20 mouse cellular contexts compared by ENCODE assay signal in the genomic region with DNA sequence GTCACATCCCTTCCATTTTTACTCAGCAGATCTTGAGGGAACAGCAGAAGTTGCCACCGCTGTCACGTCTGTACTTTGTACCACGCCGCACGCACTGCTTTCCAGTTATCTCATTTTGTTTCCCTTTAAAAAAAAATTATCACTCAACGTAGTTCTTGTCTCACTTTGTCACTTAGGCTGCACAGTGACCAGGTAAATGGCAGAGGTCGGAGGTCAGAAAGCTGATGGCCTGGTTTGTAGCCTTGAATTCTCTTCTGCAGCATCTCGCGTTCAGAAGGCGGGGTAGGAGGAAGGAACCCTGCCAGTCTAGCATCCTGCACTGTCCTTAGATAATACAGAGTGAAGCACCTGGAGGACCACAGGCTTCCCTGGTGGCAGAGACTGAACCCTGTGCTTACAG. TPM values are rescaled to one million over a fixed set of nuclear protein-coding genes. Genes with fewer than 3 reads are reported as not detected.
A peak's percentile ranks its signal among the peaks of the same experiment; 100 is the strongest.
DNase-seq lines count a peak whose midpoint lies in the region; ATAC-seq and TF ChIP-seq lines count a peak whose summit lies in the region.
"Had no signal": no experiment of that assay in that cellular context is flagged by ENCODE, and none has a peak within 500 bp of the region (broad histone marks: within the 10 kb centered on the region; RNA-seq: fewer than 3 reads in every experiment).

No protein-coding gene starts in this region.

- H3K36me3 ChIP-seq in heart, adult 2 months (ENCODE audit: control insufficient read depth, insufficient read depth, low read length), result peaks cover 42% of the 10 kb centered on the region
- H3K36me3 ChIP-seq in heart, embryonic 16.5 days (ENCODE audit: control insufficient read depth, insufficient read depth), result no peaks in the 10 kb centered on the region; the same call in 1 of the 2 replicates
- peaks cover 0 to 11% of the 10 kb centered on the region in 2 experiments; a peak in 2 of 4 replicates for H3K36me3 ChIP-seq in MEL (ENCODE audit: control insufficient read depth in 1 of 2, insufficient read depth in 2 of 2, low read length in 2 of 2)
- H3K36me3 ChIP-seq: forebrain, embryonic 10.5 days; G1E; midbrain, embryonic 15.5 days had no signal

- H3K4me2 ChIP-seq in heart, embryonic 16.5 days (ENCODE audit: low read depth, low read length), result no peak overlapping the region
- H3K4me2 ChIP-seq: midbrain, embryonic 15.5 days had no signal

- peaks cover 45% of the 10 kb centered on the region for H3K4me1 ChIP-seq in heart, adult 2 months (ENCODE audit: control insufficient read depth, insufficient read depth, low read length)
- H3K4me1 ChIP-seq in heart, embryonic 16.5 days (ENCODE audit: control insufficient read depth, insufficient read depth, low read length), result peaks cover 67% of the 10 kb centered on the region
- peaks cover 0 to 24% of the 10 kb centered on the region in 2 experiments; a peak in 2 of 4 replicates for H3K4me1 ChIP-seq in MEL (ENCODE audit: control insufficient read depth in 1 of 2, insufficient read depth in 2 of 2, low read length in 2 of 2)

- 71% methylated on average over 10 of the region's 10 CpGs for WGBS in heart, adult 2 months
- 67% methylated on average over 10 of the region's 10 CpGs for WGBS in heart, embryonic 16.5 days

- no peak overlapping the region for H3K4me3 ChIP-seq in heart, adult 2 months
- no peak overlapping the region for H3K4me3 ChIP-seq in heart, embryonic 16.5 days (ENCODE audit: low read length)
- H3K4me3 ChIP-seq in left cerebral cortex, adult 2 months, result no peak overlapping the region
- H3K4me3 ChIP-seq in MEL (ENCODE audit: control insufficient read depth in 1 of 2, insufficient read depth in 1 of 2, low read depth in 2 of 2, low read length in 2 of 2), result no peak overlapping the region
- H3K4me3 ChIP-seq: forebrain, embryonic 10.5 days; midbrain, embryonic 15.5 days; myocyte had no signal

- TF ChIP-seq RAD21 in MEL (IDR thresholded peaks at IDR 0.05; ENCODE audit: low read depth, low read length), result no peak

- H3K79me2 ChIP-seq in heart, adult 2 months (replicated peaks; ENCODE audit: control insufficient read depth, insufficient read depth, low read length), result no peaks in the 10 kb centered on the region
- no peaks in the 10 kb centered on the region for H3K79me2 ChIP-seq in MEL (ENCODE audit: control insufficient read depth, insufficient read depth, low read length, poor library complexity)

- no peak overlapping the region for H3K9ac ChIP-seq in heart, adult 2 months (ENCODE audit: low read depth, low read length)
- no peak overlapping the region for H3K9ac ChIP-seq in heart, embryonic 16.5 days (ENCODE audit: low read length)
- H3K9ac ChIP-seq in MEL (ENCODE audit: control insufficient read depth, low read depth, low read length, poor library complexity, severe bottlenecking), result no peak overlapping the region
- H3K9ac ChIP-seq: midbrain, embryonic 15.5 days had no signal

- TF ChIP-seq POLR2A in heart, adult 2 months (IDR thresholded peaks at IDR 0.05; ENCODE audit: insufficient read depth, low read depth, low read length), result no peak
- no peak for TF ChIP-seq POLR2A in MEL (IDR thresholded peaks at IDR 0.05; ENCODE audit: control insufficient read depth in 1 of 2, insufficient read depth in 1 of 2, low read depth in 1 of 2, low read length in 2 of 2, poor library complexity in 1 of 2)

- H3K27ac ChIP-seq in heart, adult 2 months, result peak overlapping the region; percentile 74
- H3K27ac ChIP-seq in heart, embryonic 16.5 days (ENCODE audit: low read length), result peak overlapping the region; percentile 96
- H3K27ac ChIP-seq in left cerebral cortex, adult 2 months, result peak overlapping the region; percentile 91
- H3K27ac ChIP-seq in MEL (ENCODE audit: control insufficient read depth, low read depth, low read length), result no peak overlapping the region
- H3K27ac ChIP-seq: forebrain, embryonic 10.5 days; hindbrain, postnatal 0 days; midbrain, embryonic 15.5 days had no signal

- TF ChIP-seq CTCF in heart, adult 2 months (IDR thresholded peaks at IDR 0.05), result no peak
- TF ChIP-seq CTCF in left cerebral cortex, adult 2 months (IDR thresholded peaks at IDR 0.05), result no peak
- no peak for TF ChIP-seq CTCF in MEL (IDR thresholded peaks at IDR 0.05 in 2 of 3, conservative IDR thresholded peaks at IDR 0.05 in 1 of 3; ENCODE audit: control insufficient read depth in 1 of 3, insufficient read depth in 1 of 3, low read depth in 2 of 3, low read length in 3 of 3, poor library complexity in 1 of 3, severe bottlenecking in 1 of 3)

- no peaks in the 10 kb centered on the region for H3K27me3 ChIP-seq in heart, adult 2 months (ENCODE audit: control insufficient read depth, insufficient read depth, low read length)
- H3K27me3 ChIP-seq in heart, embryonic 16.5 days (ENCODE audit: control insufficient read depth, insufficient read depth, low read length), result no peaks in the 10 kb centered on the region
- no peaks in the 10 kb centered on the region for H3K27me3 ChIP-seq in MEL (ENCODE audit: control insufficient read depth in 1 of 2, insufficient read depth in 2 of 2, low read length in 2 of 2)
- H3K27me3 ChIP-seq: midbrain, embryonic 15.5 days had no signal

- TF ChIP-seq EP300 in heart, adult 2 months (IDR thresholded peaks at IDR 0.05; ENCODE audit: insufficient read depth, low read depth, low read length), result no peak
- no peak for TF ChIP-seq EP300 in MEL (IDR thresholded peaks at IDR 0.05; ENCODE audit: low read depth in 1 of 2, low read length in 2 of 2)

- DNase-seq in heart, adult 2 months, result no peak
- no peak for DNase-seq in heart, adult 9 months (ENCODE audit: low spot score in 2 of 2)
- DNase-seq in heart, postnatal 25 days (ENCODE audit: low spot score), result no peak
- DNase-seq in left cerebral cortex, adult 2 months (ENCODE audit: extremely low spot score in 1 of 2, low spot score in 2 of 2), result no peak
- no peak for DNase-seq in left cerebral cortex, adult 9 months (ENCODE audit: low spot score in 2 of 2)
- peak; percentile 10 for DNase-seq in MEL (ENCODE audit: low read depth, low spot score)
- DNase-seq in layer of hippocampus, postnatal 36 days, result no peak
- DNase-seq: adrenal gland, postnatal 25 days; cerebellum, adult 11 months; kidney, adult 2 months; kidney, postnatal 4 days; lung, adult 18-20 months; lung, postnatal 36 days; spleen, adult 18-20 months had no signal

- H3K9me3 ChIP-seq in heart, embryonic 16.5 days (replicated peaks; ENCODE audit: control insufficient read depth, low read length), result no peaks in the 10 kb centered on the region
- H3K9me3 ChIP-seq in MEL (replicated peaks; ENCODE audit: insufficient read depth, low read length), result no peaks in the 10 kb centered on the region
- H3K9me3 ChIP-seq: forebrain, embryonic 10.5 days; G1E; midbrain, embryonic 15.5 days had no signal

- intact Hi-C loops in heart, adult 2 months (cut with DNase I), result no loop called here
- intact Hi-C loops in heart, postnatal 25 days (cut with DNase I), result no loop called here
- intact Hi-C loops in left cerebral cortex, adult 2 months (cut with DNase I), result no loop called here

- ATAC-seq in heart, embryonic 16.5 days (replicated peaks; ENCODE audit: extremely low read depth, insufficient read depth, low FRiP score), result no peak
- ATAC-seq: hindbrain, postnatal 0 days; midbrain, embryonic 15.5 days had no signal

TF ChIP-seq in MEL, 35 proteins besides CTCF, POLR2A, EP300 and RAD21:
- TF ChIP-seq E2F4 (IDR thresholded peaks at IDR 0.05; ENCODE audit: borderline replicate concordance, low read depth, low read length) (no peak), ZNF384 (IDR thresholded peaks at IDR 0.05; ENCODE audit: low read depth, low read length) (peak; percentile 44; the same call in 1 of the 2 replicates), NRF1 (IDR thresholded peaks at IDR 0.05; ENCODE audit: insufficient read depth, low read depth, low read length, poor library complexity, severe bottlenecking) (no peak)

RNA-seq across cellular contexts. Expression of a gene that starts 29.8 kb away (rescaled TPM):
- total RNA-seq in heart, adult 2 months (2021), result 10 to 100 TPM; 11.6 to 26.3 TPM
- polyA plus RNA-seq in heart, adult 2 months (2012; rRNA removed), result 7.9 and 12.2 TPM in 2 replicates
- polyA plus RNA-seq in heart, embryonic 16.5 days (2015; fragmentation: Nextera tagmentation; extraction: Ambion mirVana), result 22.5 and 24.2 TPM in 2 replicates
- total RNA-seq in heart, postnatal 25 days (2021), result 10 to 100 TPM; 16.2 to 35.4 TPM
- 10 to 100 TPM; 42.8 to 45.5 TPM for total RNA-seq in left cerebral cortex, adult 2 months (2021)
- 0.23 and 0.33 TPM in 2 replicates for total RNA-seq in MEL (2012; rRNA removed)
- under 1 TPM in 1 of 2 experiments, not detected in 1; 0.52 TPM for polyA plus RNA-seq in MEL (2012; ENCODE audit: insufficient read depth in 1 of 2, insufficient read length in 2 of 2, low read depth in 1 of 2, low replicate concordance in 2 of 2, missing spikeins in 1 of 2)
- 10 to 100 TPM; 27.5 to 29.0 TPM for total RNA-seq in layer of hippocampus, postnatal 36 days (2021)
